Mouse (Mus musculus): Measurements from ENCODE around the gene Cd164l2. TPM values are rescaled to one million over a fixed set of nuclear protein-coding genes. Genes with fewer than 3 reads are reported as not detected.

The Cd164l2 gene
- polyA plus RNA-seq, 1 experiment, result not detected

DNA sequence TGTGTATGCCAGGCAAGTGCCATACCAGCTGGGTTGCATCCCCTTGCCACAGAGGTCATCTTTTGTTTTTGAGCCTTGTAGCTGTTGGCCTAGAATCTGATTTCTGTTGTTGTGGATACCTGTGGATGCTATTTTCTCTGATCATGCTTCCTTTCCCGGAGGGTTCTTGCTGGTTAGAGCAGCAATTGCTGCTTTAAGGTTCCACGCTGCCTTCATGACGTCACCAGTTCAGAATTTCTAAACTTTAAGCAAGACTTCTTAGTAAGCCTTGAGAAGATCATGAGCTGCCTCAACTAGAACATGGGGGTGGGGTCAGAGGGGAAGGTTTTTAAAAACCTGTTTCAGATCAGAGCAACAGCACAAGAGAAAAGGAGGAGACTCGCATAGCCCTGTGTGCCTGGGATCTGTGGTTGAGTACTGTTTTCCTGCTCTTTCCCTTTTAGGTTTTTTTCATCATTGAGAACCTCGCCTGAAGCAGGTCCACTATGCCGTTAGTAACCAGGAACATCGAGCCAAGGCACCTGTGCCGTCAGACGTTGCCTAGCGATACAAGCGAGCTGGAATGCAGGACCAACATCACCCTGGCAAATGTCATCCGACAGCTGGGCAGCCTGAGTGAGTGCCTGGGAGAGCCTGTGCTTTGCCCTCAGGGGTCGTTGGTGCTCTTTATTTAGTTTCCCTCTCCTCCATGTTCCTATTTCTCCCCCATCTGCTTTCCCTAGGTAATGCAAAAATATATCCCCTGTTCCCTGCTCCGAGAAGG is 35.8 kb upstream of the Cd164l2 start:
- H3K27ac ChIP-seq (ENCODE audit: insufficient read depth, low read length), result no peak overlapping the region
- peaks cover 9% of the 10 kb centered on the region for H3K4me1 ChIP-seq (ENCODE audit: control insufficient read depth, insufficient read depth, low read length)
- TF ChIP-seq CTCF (IDR thresholded peaks at IDR 0.05; ENCODE audit: borderline replicate concordance, insufficient read depth, low read length) (no peak), POLR2A (IDR thresholded peaks at IDR 0.05; ENCODE audit: low read depth, low read length) (no peak)
- no peak overlapping the region for H3K4me3 ChIP-seq (ENCODE audit: insufficient read depth, low read length)

GRCm38 (mm10) chr4:133176761-133177403 is 35.0 kb upstream of the Cd164l2 start:
- TF ChIP-seq POLR2A (IDR thresholded peaks at IDR 0.05; ENCODE audit: low read depth, low read length), result no peak
- TF ChIP-seq CTCF (IDR thresholded peaks at IDR 0.05; ENCODE audit: borderline replicate concordance, insufficient read depth, low read length), result no peak
- peaks cover 9% of the 10 kb centered on the region for H3K4me1 ChIP-seq (ENCODE audit: control insufficient read depth, insufficient read depth, low read length)
- H3K27ac ChIP-seq (ENCODE audit: insufficient read depth, low read length), result no peak overlapping the region
- H3K4me3 ChIP-seq (ENCODE audit: insufficient read depth, low read length), result no peak overlapping the region

GRCm38 (mm10) chr4:133178305-133178704 is 33.6 kb upstream of the Cd164l2 start:
- TF ChIP-seq POLR2A (IDR thresholded peaks at IDR 0.05; ENCODE audit: low read depth, low read length), result no peak
- no peak for TF ChIP-seq CTCF (IDR thresholded peaks at IDR 0.05; ENCODE audit: borderline replicate concordance, insufficient read depth, low read length)

GRCm38 (mm10) chr4:133179258-133179657 is 32.7 kb upstream of the Cd164l2 start:
- H3K4me1 ChIP-seq (ENCODE audit: control insufficient read depth, insufficient read depth, low read length), result peaks cover 23% of the 10 kb centered on the region
- H3K4me3 ChIP-seq (ENCODE audit: insufficient read depth, low read length), result no peak overlapping the region
- no peak overlapping the region for H3K27ac ChIP-seq (ENCODE audit: insufficient read depth, low read length)
- TF ChIP-seq POLR2A (IDR thresholded peaks at IDR 0.05; ENCODE audit: low read depth, low read length), result no peak
- TF ChIP-seq CTCF (IDR thresholded peaks at IDR 0.05; ENCODE audit: borderline replicate concordance, insufficient read depth, low read length), result no peak

More at GRCm38 (mm10) chr4:133178305-133178704, 33.6 kb upstream of the Cd164l2 start:
- H3K4me3 ChIP-seq (ENCODE audit: insufficient read depth, low read length), result no peak overlapping the region
- H3K4me1 ChIP-seq (ENCODE audit: control insufficient read depth, insufficient read depth, low read length), result peaks cover 15% of the 10 kb centered on the region
- no peak overlapping the region for H3K27ac ChIP-seq (ENCODE audit: insufficient read depth, low read length)

DNA sequence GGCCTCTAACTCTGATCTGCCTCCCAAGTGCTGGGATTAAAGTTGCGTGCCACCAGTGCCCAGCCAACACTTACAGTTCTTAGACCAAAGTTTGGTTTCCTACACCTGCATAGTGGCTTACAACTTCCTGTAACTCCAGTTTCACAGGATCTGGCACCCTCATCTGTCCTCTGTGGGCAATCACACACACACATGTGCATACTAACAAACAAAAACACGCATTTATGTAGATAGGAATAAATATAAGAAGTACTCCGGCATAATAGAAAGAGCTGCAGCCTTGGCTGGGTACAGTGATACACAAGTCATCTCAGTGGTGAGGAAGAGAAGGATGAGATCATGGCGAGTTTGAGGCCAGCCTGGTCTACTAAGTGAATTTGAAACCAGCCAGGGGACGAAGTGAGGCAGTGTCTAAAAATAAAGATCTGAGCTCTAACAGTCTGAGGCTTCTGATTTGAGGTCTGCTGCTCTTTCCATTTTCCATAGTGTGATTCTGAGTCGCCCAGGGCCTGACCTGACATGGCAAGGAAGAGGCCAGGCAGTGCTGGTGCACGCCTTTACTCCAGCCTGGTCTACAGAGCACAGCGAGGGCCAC is 29.4 kb upstream of the Cd164l2 start:
- no peak overlapping the region; the same call in 1 of the 2 replicates for H3K27ac ChIP-seq (ENCODE audit: insufficient read depth, low read length)
- H3K4me1 ChIP-seq (ENCODE audit: control insufficient read depth, insufficient read depth, low read length), result peaks cover 23% of the 10 kb centered on the region
- no peak for TF ChIP-seq POLR2A (IDR thresholded peaks at IDR 0.05; ENCODE audit: low read depth, low read length)
- no peak for TF ChIP-seq CTCF (IDR thresholded peaks at IDR 0.05; ENCODE audit: borderline replicate concordance, insufficient read depth, low read length)

DNA sequence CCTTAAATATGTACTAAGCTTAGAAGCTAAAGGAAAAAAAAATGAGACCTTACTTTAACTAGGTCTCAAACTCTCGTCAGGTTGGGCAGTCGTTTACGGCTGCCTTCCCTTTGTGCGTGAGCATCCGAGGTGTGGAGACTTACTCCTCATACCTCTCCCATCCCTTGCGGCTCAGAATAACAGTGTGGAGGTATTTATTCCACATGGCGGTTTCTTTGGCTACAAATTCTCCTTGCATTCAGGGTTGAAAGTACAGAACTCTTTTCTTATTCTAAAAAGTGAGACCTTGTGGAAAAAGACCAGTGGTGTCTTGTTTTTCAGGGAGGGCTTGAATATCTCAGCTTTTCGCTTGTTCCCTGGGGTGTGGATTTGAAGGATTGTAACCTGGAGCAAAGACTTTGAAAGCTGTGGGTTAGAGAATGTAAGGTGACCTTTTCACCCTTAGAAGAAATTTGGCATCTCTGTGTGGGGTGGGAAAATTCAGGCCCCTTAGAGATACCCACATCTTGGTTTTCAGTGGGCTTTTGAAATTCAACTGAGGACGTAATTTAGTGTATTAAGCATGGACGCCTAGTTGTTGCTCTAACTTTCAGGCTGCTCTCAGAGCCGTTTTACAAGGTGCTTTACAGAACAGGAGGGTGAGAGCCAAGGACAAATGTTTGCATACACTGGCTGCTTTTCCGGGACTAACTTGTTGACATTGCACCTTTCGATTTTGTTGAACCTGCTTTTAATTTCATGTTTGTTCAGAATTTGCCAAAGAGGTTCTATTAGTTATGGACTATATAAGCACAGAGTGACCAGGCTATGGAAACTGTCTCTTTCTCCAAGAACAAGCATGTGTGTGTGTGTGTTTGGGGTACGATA is 27.7 kb upstream of the Cd164l2 start:
- H3K4me3 ChIP-seq (ENCODE audit: insufficient read depth, low read length), result no peak overlapping the region
- H3K27ac ChIP-seq (ENCODE audit: insufficient read depth, low read length), result peak overlapping the region; percentile 87
- TF ChIP-seq CTCF (IDR thresholded peaks at IDR 0.05; ENCODE audit: borderline replicate concordance, insufficient read depth, low read length) (no peak), POLR2A (IDR thresholded peaks at IDR 0.05; ENCODE audit: low read depth, low read length) (no peak)
- peaks cover 25% of the 10 kb centered on the region for H3K4me1 ChIP-seq (ENCODE audit: control insufficient read depth, insufficient read depth, low read length)

More for the DNA sequence above, 29.4 kb upstream of the Cd164l2 start:
- no peak overlapping the region for H3K4me3 ChIP-seq (ENCODE audit: insufficient read depth, low read length)

GRCm38 (mm10) chr4:133184898-133185665 is 26.8 kb upstream of the Cd164l2 start:
- no peak overlapping the region for H3K4me3 ChIP-seq (ENCODE audit: insufficient read depth, low read length)
- TF ChIP-seq CTCF (IDR thresholded peaks at IDR 0.05; ENCODE audit: borderline replicate concordance, insufficient read depth, low read length) (no peak), POLR2A (IDR thresholded peaks at IDR 0.05; ENCODE audit: low read depth, low read length) (no peak)
- peaks cover 25% of the 10 kb centered on the region for H3K4me1 ChIP-seq (ENCODE audit: control insufficient read depth, insufficient read depth, low read length)
- peak overlapping the region; percentile 87 for H3K27ac ChIP-seq (ENCODE audit: insufficient read depth, low read length)

- Histone ChIP-seq H3K4me1 (ENCODE audit: control insufficient read depth, insufficient read depth, low read length) (peaks cover 25% of the 10 kb centered on the region), H3K27ac (ENCODE audit: insufficient read depth, low read length) (peak overlapping the region; percentile 87), H3K4me3 (ENCODE audit: insufficient read depth, low read length) (no peak overlapping the region)
- no peak for TF ChIP-seq CTCF (IDR thresholded peaks at IDR 0.05; ENCODE audit: borderline replicate concordance, insufficient read depth, low read length)
- TF ChIP-seq POLR2A (IDR thresholded peaks at IDR 0.05; ENCODE audit: low read depth, low read length), result no peak
Observed at GRCm38 (mm10) chr4:133185893-133186292, 26.0 kb upstream of the Cd164l2 start.

All from embryonic fibroblast, embryonic 13.5 days (primary cell).